Mouse (Mus musculus): Measurements from ENCODE around the gene Gstt4.
"Not testable (repeated sequence)": the region's sequence is repeated elsewhere in the genome, so short reads cannot be mapped to it uniquely, and the experiment has no call there.

Gene Gstt4

GRCm38 (mm10) chr10:75789841-75790240 lies 32.5 kb downstream of the Gstt4 start:
- no peak for DNase-seq (ENCODE audit: low spot score in 2 of 2)

GRCm38 (mm10) chr10:75789081-75789735 lies 33.1 kb downstream of the Gstt4 start:
- no peak for DNase-seq (ENCODE audit: low spot score in 2 of 2)

- DNase-seq (ENCODE audit: low spot score in 2 of 2) = no peak
These were observed 34.1 kb downstream of the Gstt4 start for GRCm38 (mm10) chr10:75788277-75788676.

- DNase-seq (ENCODE audit: low spot score in 2 of 2) = no peak
These were observed 36.9 kb downstream of the Gstt4 start for GRCm38 (mm10) chr10:75785442-75785841.

- peak in 1 of 2 experiments; percentile 20 for DNase-seq (ENCODE audit: low spot score in 2 of 2)
These were observed 41.4 kb downstream of the Gstt4 start, which contains the start of the genes Gm20441 and Gstt3 for GRCm38 (mm10) chr10:75780769-75781578. TSS of gene Gm20441 (minus strand) at chr10:75780954. TSS of gene Gstt3 (minus strand) at chr10:75781414.

GRCm38 (mm10) chr10:75779206-75780174 lies 42.9 kb downstream of the Gstt4 start:
- no peak for DNase-seq (ENCODE audit: low spot score in 2 of 2)

GRCm38 (mm10) chr10:75777885-75778284 lies 44.5 kb downstream of the Gstt4 start:
- DNase-seq (ENCODE audit: low spot score in 2 of 2) = no peak

- no peak for DNase-seq (ENCODE audit: low spot score in 2 of 2)
These were observed 45.8 kb downstream of the Gstt4 start for GRCm38 (mm10) chr10:75776562-75776961.

- DNase-seq (ENCODE audit: low spot score in 2 of 2) = no peak
These were observed 47.8 kb downstream of the Gstt4 start for GRCm38 (mm10) chr10:75774587-75774986.

GRCm38 (mm10) chr10:75774102-75774501 lies 48.2 kb downstream of the Gstt4 start:
- DNase-seq (ENCODE audit: low spot score in 2 of 2) = no peak

- peak; percentile 82 to 84 for DNase-seq (ENCODE audit: low spot score in 2 of 2)
These were observed 49.3 kb downstream of the Gstt4 start, which contains the start of gene Ddt for GRCm38 (mm10) chr10:75772795-75773664. TSS of gene Ddt (minus strand) at chr10:75773414.

- not testable (repeated sequence) for DNase-seq (ENCODE audit: low spot score in 2 of 2)
These were observed 54.6 kb downstream of the Gstt4 start for GRCm38 (mm10) chr10:75767756-75768155.

- no peak for DNase-seq (ENCODE audit: low spot score in 2 of 2)
These were observed 55.5 kb downstream of the Gstt4 start for GRCm38 (mm10) chr10:75766856-75767255.

Data from thymus, postnatal 10 days (tissue).